Mouse (Mus musculus) skeletal muscle tissue, adult 2 months (tissue): ENCODE measurements around the gene Myo1g.
"Not testable (repeated sequence)": the region's sequence is repeated elsewhere in the genome, so short reads cannot be mapped to it uniquely, and the experiment has no call there.

Experiments
- DNase-seq: peaks from one replicate; pipeline ENCODE4 v3.0.0-alpha.2; 2012; ENCODE audit warnings: low read depth, low spot score

Gene Myo1g

DNA sequence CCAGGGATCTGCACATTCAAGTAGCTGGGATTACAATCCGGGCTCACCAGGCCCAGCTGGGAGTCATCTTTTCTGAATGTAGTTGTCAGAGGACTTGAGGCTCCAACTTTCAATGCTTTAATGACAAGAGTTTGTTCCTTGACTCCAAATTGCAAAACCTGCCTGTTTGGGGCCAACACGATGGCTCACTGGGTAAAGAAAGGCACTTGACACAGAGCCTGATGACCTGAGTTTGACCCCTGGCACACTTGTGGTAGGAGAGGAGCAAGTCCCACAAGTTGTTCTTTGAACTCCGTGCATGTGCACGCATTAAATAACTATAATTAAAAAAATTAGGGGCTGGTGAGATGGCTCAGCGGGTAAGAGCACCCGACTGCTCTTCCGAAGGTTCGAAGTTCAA lies 9.2 kb upstream of the Myo1g start:
- DNase-seq, result no peak

DNA sequence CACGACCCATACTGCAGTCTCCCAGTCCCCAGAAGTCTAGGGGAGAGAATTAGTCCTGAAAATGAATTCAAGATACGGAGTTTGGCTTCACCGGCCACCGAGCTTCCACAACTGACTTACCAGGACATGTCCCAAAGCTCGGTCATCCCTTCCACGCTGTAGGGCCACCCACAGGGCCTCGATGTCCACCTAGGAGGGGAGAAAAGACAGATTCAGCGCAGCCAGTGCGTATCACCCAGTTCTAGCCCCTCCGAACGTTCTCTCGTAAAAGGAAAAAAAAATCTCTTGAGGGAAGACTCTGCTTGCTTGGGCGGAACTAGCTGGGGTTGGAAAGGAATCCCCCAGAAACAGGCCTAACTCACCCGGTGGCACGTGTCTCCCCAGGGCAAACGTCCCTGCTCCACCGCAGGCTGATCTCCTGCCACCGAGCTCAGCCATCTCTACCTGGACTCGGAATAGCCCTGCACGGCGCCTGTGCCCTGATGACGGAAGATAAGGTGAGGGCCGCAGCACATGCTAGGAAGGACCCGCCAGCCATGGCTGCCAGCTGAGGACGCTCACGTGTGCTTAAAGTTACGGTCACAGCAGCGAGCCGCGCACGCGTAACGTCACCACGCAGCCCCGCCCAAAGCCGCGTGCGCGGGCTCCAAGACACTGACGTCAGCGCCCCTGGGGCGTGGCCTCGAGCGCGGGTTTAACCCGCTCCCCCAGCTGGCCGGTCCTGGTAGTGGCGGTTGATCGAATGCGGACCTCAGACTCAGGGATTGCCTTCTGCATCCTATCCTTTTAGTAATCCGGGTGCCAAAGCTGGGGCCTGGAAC lies 7.6 kb upstream of the Myo1g start:
- peak; percentile 96 for DNase-seq

DNA sequence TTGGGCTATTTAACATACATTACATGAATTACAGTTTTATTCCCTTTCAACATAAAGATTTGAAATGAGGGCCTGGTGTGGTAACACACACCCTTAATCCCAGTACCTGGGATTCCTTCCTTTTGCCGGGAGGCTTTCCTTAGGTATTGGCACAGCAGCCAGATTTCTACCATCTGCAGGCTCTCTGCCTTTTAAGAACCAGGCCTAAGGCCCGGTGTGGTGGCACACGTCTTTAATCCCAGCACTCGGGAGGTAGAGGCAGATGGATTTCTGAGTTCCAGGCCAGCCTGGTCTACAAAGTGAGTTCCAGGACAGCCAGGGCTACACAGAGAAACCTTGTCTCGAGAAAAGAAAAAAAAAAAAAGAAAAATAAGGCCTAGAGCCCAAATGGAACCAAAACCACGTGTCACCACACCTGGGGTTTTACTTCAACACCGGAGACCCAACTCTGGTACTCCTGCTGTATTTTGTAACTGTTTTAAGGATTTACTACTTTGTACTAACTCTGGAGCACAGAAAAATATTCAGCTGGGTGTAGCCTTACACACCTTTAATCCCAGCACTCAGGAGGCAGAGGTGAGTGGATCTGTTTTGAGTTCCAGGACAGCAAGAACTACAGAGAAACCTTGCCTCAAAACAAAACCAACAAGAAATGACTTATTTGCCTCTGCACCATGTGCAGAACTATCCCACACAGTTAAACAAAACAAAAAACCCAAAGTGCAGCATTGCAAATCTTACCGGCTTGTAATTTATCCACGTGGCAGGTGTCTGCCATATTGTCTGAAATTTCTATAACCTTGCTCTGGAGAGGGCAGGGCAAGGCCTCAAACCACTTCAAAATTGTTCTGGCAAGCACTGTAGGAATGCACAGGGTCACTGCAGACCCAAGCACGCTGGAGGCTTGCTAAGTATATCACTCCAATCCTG lies 6.8 kb upstream of the Myo1g start:
- DNase-seq, result no peak

DNA sequence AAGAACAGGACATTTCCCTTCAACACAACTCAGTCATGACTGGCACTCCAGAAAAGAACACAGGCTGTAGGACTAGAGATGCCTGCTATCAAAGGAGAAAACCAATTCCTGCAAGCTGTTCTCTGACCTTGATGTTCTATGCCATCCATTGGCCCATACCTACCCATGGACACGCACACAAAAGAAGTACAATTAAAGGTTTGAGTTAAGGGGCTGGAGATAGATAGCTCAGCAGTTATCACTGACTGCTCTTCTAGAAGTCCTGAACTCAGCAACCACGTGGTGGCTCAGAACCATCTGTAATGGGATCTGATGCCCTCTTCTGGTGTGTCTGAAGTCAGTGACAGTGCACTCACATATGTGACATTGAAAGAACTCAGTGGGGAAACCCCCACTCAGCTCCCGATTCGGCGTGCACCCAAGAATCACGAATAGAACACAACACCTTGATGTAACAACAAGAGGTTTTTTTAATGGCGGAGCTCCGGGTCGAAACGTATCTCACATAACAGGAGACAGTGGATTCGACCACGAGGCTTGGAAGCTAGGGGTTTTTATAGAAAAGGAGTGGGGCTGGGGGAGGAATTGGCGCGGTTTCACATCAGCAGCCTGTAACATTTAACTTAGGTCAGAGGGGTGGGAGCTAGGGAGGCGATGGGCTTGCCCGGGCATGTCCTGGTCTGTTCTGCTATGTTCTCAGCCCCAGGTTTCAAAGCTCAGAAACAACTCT lies 5.9 kb upstream of the Myo1g start:
- not testable (repeated sequence) for DNase-seq

DNA sequence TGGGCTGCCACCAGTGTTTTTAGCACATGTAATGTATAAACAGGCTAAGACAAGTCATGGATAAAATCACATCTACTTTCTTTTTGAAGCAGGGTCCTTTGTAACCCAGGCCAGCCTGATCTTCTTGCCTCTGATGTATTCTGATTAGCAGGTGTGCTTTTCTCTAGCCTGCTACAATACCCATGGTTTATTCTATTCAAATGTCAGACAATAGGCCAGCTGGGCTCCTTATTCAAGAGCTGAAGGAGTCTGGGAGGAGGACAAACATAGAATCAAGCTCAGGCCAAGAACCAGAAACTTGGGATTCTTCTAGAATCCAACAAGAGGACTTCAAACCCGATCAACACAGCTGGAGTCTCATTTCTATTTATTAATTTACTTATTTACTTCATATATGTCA lies 4.5 kb upstream of the Myo1g start:
- DNase-seq, result no peak

DNA sequence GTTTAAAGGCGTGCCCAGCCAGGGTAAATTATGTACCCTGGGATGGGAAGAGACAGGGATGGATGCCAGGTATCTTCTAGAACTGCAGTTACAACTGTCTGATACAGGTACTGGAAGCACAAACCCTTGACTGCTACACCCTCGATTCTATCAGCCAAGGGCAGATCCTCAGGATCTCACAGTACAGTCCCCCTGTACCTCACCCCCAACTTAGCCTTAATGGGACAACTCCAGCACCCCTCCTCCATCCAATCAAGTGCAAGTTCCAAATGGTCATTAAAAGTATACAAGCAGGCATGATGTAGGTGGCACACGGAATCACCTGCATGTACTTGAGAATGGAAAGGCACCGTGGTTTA lies 4.1 kb upstream of the Myo1g start:
- DNase-seq, result no peak

DNA sequence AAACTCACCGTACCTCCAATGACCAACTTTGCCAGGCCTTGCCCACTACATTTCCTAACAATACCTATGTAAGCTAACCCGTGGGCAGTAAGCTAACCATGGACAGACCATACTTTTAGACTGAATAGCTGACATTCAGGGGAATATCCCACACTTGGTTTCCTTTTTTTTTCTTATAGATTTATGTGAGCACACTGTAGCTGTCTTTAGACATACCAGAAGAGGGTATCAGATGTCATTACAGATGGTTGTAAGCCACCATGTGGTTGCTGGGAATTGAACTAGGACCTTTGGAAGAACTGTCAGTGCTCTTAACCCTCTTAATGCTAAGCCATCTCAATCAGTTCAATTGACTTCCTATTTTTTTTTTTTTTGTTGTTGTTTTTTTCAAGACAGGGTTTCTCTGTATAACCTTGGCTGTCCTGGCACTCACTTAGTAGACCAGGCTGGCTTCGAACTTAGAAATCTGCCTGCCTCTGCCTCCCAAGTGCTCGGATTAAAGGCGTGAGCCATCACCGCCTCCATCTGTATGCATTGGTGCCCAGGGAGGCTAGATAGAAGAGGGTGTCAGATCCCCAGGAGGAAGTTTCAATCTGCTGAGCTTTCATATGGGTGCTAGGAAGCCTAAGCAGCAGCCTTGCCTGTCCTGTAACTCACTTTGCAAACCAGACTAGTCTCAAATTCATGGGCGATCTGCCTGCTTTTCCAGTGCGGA lies 3.6 kb upstream of the Myo1g start:
- no peak for DNase-seq

DNA sequence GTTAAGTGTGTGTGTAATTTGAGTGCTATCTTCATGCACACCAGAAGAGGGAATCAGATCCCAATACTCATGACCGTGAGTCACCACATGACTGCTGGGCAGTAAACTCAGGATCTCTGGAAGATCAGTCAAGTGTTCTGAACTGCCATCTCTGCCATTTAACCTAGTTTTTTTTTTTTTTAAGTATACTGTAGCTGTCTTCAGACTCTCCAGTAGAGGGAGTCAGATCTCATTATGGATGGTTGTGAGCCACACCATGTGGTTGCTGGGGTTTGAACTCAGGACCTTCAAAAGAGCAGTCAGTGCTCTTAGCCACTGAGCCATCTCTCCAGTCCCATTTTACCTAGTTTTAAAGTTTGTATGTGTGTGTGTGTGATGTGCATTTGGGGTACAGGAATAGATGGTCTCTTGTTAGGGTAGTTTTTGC lies 2.9 kb upstream of the Myo1g start:
- no peak for DNase-seq

DNA sequence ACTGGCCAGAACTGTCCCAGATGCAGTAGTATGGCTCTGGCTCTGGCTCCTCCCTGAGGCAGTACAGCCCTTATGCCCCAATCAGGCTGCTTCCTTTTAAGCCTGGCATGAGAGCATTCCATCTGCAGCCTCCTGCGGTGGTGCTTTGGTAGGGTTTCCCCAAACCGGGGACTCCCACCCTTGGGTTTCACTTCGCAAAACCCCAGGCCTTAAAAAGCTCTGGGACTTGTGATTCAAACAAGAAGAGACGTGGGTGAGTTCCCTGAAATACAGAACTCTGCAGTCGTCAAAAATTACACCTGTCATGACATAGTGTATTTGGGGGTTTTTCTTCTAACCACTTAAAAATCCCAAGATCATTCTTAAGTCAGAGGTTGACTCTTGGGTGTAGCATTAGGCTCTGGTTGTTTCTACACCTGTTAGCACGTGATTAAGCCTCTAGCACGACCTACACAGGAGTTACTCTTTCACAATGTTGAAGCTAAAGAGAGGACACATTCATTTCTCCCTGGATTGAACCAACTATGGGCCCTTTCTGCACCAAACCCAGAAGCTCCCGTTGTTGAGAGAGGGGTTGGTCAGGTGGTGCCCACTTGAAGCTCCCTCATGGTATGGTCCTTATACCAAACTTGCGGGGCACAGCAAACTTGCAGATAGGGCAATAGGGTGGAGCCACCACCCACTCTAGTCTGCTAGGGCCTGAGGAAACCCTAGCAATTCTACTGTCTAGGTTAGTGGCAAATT lies 2.2 kb upstream of the Myo1g start:
- peak; percentile 23 for DNase-seq

DNA sequence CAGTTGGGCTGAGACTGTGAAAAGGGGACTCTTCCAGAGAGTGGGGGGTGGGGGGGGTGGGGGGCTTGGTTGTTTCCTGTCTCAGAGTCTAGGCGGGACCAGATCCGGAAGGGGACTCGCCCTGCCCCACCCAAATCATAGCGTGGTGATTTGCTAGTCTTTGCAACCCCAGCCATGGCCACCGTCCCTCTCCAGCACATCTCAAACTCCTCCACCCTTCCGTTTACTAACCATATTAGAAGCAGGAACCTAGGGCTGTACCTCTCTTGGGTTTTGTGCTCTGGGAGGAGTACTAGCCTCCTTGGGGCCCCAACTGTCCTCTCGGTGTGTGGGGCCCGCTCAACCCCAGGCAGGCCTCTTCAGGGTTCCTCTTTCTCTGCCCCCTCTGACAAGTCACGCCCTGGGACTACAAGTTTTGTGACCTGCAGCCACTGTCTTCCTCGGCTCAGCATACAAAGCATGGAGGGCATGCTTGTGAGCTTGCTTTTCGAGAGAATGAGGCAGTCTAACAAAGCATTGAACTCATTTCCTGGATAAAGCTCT lies 1.2 kb downstream of the Myo1g start:
- no peak for DNase-seq

DNA sequence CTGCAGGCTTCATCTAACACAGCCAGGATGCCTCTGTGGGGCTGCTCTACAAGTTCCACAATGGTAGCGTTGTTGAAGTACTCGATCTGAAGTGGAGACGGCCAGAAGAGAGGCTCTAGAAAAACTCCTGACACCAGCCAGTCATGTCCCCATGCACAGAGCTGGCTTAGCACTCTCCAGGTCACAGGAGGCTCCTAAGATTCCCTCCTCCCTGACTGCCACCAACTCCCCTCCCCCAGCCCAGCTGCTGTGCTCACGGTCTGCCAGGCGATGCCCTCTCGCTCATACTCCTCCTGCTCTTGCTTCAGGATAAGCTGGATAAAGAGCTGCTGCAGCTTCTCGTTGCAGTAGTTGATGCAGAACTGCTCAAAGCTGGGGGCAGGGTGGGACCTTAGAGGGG lies 5.9 kb downstream of the Myo1g start:
- DNase-seq, result peak; percentile 45

DNA sequence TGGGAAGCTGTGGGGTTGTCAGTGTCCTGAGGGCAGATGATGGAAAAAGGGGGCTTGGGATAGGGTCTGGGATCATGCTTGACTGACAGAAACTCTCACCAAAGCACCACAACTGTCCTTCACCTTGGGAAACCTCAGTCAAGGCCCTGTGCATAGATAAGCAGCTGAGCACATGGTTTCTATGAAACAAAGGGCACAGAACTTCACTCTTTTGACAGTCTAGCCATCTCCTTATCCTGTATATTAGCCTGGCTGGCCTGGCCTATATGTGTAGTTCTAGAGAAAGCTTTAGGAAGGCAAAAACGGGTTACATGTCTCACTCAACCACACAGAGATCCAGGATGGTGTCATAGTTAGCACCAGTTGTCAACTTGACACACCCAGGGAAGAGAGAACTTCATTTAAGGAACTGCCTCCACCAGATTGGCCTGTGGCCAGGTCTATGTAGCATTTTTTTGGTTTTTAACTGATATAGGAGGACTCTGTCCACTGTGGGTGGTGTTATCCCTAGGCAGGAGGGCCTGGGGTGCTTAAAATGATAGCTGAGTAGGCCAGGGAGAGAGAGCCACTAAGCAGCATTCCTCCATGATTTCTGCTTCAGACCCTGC lies 12.4 kb downstream of the Myo1g start:
- DNase-seq, result no peak

DNA sequence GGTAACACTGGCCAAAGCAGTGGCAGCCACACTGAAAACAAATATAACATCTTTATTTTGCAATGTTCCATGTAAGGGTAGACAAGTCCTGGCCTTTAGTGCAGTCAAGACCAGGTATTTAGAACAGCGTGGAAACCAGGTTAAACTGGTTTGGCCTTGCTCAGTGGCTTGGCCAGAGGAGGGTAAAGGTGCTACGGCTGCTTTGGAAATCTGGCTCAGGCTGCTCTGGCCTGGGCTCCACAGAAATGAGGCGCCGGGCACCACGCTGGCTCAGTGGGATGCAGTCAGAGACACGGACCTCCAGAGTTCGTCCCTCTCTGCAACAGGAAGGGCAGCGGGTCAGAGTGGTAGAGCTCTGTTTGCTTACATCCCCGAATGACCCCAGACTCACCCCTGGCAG lies 14.2 kb downstream of the Myo1g start:
- DNase-seq, result no peak

DNA sequence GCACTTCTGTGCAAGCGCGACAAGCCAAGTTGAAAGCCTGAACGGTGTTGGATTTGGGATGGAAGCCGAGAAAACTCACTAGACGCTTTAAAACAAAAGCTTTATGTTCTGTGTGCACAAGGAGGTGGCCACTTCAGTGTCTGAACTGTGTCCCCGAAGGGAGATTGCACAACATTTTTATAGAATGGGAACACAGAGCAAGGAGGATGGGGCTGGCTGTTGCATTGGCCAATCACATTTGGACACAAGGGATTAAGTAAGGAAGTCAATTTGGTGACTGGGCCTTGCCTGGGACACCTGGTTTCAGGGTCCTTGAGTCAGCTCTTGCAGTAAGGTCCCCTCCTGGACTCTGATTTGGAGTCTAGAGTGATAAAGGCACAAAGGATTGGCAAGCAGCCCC lies 16.1 kb downstream of the Myo1g start:
- DNase-seq, result no peak

DNA sequence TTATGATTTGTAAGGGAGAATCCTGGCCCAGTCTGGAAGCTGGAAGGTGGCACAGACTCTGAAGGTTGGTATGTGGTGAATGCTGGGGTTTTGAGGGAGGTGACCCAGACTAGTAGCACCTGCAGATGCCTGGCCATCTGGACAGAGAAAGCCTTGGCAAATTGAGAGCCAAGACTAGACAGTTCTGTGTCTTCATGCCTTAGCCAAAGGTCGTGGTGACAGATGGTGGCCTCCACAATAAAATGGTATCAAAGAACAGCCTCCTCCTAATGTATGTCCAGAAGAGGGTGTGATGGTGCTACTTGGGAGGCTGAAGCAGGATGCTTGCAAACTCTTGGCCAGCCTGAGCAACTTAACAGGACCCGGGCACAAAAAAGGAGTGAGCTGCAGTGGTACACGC lies 16.5 kb downstream of the Myo1g start:
- DNase-seq, result no peak

DNA sequence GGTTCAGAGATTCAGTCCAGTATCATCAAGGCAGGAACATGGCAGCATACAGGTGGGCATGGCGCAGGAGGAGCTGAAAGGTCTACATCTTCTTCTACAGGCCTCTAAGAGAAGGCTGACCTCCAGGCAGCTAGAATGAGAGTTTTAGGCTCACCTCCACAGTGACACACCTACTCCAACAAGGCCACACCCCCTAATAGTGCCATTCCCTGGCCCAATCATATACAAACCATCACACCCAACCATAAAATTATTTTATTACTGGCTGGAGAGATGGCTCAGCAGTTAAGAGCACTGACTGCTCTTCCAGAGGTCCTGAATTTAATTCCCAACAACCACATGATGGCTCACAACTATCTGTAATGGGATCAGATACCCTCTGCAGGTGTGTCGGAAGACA lies 18.3 kb downstream of the Myo1g start:
- DNase-seq, result no peak

DNA sequence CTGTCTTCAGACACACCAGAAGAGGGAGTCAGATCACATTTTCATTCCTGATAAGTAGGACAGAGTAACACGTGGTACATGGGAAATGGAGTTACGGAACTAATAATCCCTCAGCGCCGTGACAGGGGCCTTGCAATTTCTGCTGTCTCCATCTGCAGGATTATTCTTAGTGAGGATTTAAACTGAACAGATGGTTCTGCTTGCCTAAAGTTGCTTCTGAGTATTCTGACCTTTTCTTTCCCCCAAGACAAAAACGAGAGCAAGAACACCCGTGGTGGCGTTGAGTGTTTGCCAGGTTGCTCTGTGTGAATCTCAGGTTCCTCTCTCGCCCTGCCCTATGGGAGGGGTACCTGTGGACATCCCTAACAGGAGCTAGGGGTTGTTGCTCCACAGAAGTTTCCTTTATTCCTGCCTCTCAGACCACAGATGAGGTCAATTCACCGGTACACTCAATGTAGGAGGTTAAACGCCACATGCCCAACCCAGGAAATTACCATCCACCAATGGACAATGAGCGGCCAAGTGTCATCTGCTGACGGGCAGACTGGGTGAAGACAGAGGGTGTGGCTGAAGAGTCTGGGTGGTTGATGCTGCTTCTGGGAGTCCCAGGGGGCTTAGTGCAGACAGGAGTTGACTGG lies 23.3 kb downstream of the Myo1g start:
- DNase-seq, result peak; percentile 28

DNA sequence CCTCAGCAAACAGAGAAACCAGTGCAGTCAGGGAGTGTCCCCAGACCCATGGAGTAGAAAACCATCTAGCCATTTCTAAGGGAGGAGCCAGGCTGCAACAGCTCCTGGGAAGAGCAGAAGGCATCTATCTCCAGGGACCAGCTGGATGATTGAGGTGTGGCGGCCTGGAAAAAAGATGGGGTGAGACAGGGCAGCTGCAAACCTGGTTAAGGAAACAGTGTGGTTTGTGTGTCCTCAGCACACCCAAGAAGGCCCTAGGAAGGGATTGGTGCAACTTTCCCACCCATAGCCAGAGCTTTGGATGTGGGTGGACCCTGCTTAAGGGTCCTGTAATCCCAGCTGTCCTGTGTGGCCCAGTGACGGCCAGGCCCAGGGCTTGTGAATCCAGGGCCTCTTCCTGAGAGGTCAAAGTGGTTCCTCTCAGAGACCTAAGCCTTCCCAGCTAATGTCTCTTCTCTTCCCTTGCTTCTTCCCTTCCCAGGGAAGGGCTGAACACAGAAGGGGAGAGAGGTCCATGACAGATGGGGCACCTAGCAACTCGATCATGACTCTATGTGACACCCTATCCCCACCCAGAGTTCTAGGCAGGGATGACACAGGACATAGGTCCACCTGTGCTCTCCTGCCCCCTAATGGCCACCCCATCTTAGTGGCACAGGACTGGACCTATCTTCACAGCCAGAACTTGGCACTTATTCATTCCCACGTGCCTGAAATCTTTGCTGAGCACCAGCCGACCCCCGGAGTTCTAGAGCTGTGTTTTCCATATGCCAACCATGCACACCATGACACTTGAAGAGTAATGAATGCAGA lies 30.9 kb downstream of the Myo1g start:
- DNase-seq, result peak; percentile 46

DNA sequence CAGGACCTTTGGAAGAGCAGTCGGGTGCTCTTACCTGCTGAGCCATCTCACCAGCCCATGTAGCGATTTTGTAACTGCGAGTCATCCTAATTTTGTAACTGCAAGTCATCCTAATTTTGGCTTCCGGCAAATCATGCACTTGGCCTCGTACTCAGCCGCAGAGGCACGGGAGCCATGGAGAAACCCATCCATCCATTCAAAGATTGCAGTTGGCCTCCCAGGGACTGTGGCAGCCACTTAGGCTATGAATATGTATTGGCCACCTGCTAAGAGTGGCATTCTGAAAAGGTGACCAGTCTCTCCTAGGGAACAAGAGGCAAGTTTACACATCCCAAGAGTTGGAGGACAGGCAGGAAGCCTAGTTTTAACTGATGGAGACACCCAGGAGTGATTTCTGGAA lies 31.5 kb downstream of the Myo1g start:
- DNase-seq, result no peak
